Mouse (Mus musculus) CH12.LX (cell line): ENCODE results near the gene Kcne4. TPM values are rescaled to one million over a fixed set of nuclear protein-coding genes. Genes with fewer than 3 reads are reported as not detected.

ENCODE experiments used
- DNase-seq: peaks from one replicate; pipeline ENCODE4 v3.0.0-alpha.2; 2013; ENCODE audit errors: extremely low read depth
- H3K27ac ChIP-seq: 2 replicates; pipeline ENCODE4 v1.5.1; 2012; ENCODE audit warnings: low read depth, mild to moderate bottlenecking, control low read depth, moderate library complexity; ENCODE audit not compliant: insufficient read depth
- H3K27me3 ChIP-seq: replicated peaks from 2 replicates; pipeline ENCODE3; 2012; ENCODE audit warnings: inconsistent platforms
- H3K36me3 ChIP-seq, 2 experiments: replicated peaks in 1 of 2; 2 replicates each; pipeline versions ENCODE3 to v1.6.1; 2012; ENCODE audit warnings: inconsistent platforms in 1 of 2, low read length in 1 of 2, mild to moderate bottlenecking in 1 of 2, mixed read lengths in 1 of 2, moderate library complexity in 1 of 2; ENCODE audit not compliant: control insufficient read depth in 1 of 2, insufficient read depth in 1 of 2
- H3K4me1 ChIP-seq, 2 experiments: 2 replicates each; pipeline ENCODE4 v1.6.1; 2012; ENCODE audit warnings: inconsistent platforms in 1 of 2, moderate library complexity in 1 of 2; ENCODE audit not compliant: insufficient read depth in 2 of 2, control insufficient read depth in 1 of 2
- H3K4me2 ChIP-seq: 2 replicates; pipeline ENCODE4 v1.6.1; 2012; ENCODE audit warnings: low read depth, mild to moderate bottlenecking, control low read depth; ENCODE audit not compliant: poor library complexity, insufficient read depth, severe bottlenecking
- H3K4me3 ChIP-seq, 3 experiments: fragments of 150-350 bp in 1 of 3; sonication (generic) in 1 of 3; replicated peaks in 1 of 3; 2 replicates each; pipeline versions ENCODE3 to v1.5.1; 2011 to 2012; ENCODE audit warnings: low read depth in 2 of 3, low read length in 2 of 3, mild to moderate bottlenecking in 2 of 3, moderate library complexity in 2 of 3, control low read depth in 1 of 3, improper control_type of control experiment in 1 of 3, inconsistent platforms in 1 of 3, mixed read lengths in 1 of 3; ENCODE audit not compliant: poor library complexity in 1 of 3
- H3K79me2 ChIP-seq: replicated peaks from 2 replicates; pipeline ENCODE4 v1.6.1; 2012; ENCODE audit warnings: mild to moderate bottlenecking, moderate library complexity; ENCODE audit not compliant: control insufficient read depth, poor library complexity, insufficient read depth, severe bottlenecking; ENCODE audit errors: extremely low read depth
- H3K9ac ChIP-seq: 2 replicates; pipeline ENCODE4 v1.6.1; 2012; ENCODE audit warnings: low read depth, mild to moderate bottlenecking, control low read depth, moderate library complexity; ENCODE audit not compliant: insufficient read depth
- H3K9me3 ChIP-seq: replicated peaks from 2 replicates; pipeline ENCODE3; 2012; ENCODE audit warnings: low read length, inconsistent platforms, mixed read lengths
- BHLHE40 ChIP-seq: IDR thresholded peaks from 2 replicates; pipeline ENCODE4 v1.6.1; 2011; ENCODE audit warnings: mild to moderate bottlenecking, low read depth, low read length, improper control_type of control experiment
- CHD1 ChIP-seq: IDR thresholded peaks from 2 replicates; pipeline ENCODE4 v1.6.1; 2012; ENCODE audit warnings: low read depth, low read length, improper control_type of control experiment, inconsistent platforms
- CHD2 ChIP-seq: IDR thresholded peaks from 2 replicates; pipeline ENCODE4 v1.6.1; 2011; ENCODE audit warnings: low read length, improper control_type of control experiment
- EP300 ChIP-seq: IDR thresholded peaks from 2 replicates; pipeline ENCODE4 v1.6.1; 2011; ENCODE audit warnings: low read length, improper control_type of control experiment
- GABPA ChIP-seq: IDR thresholded peaks from 2 replicates; pipeline ENCODE4 v1.6.1; 2012; ENCODE audit warnings: low read depth, low read length, improper control_type of control experiment, inconsistent platforms; ENCODE audit not compliant: insufficient replicate concordance
- HCFC1 ChIP-seq: IDR thresholded peaks from 2 replicates; pipeline ENCODE4 v1.6.1; 2012; ENCODE audit warnings: low read depth, mild to moderate bottlenecking, inconsistent platforms, low read length, improper control_type of control experiment
- IRF4 ChIP-seq: IDR thresholded peaks from 2 replicates; pipeline ENCODE4 v1.6.1; 2014; ENCODE audit warnings: low read depth, mild to moderate bottlenecking, inconsistent platforms, low read length, improper control_type of control experiment
- JUN ChIP-seq: IDR thresholded peaks from 2 replicates; pipeline ENCODE4 v1.6.1; 2011; ENCODE audit warnings: low read depth, mild to moderate bottlenecking, low read length, improper control_type of control experiment, moderate library complexity; ENCODE audit not compliant: insufficient read depth
- JUND ChIP-seq: conservative IDR thresholded peaks from 2 replicates; pipeline ENCODE4 v1.6.1; 2011; ENCODE audit warnings: low read depth, low read length, improper control_type of control experiment
- KAT2A ChIP-seq: IDR thresholded peaks from 2 replicates; pipeline ENCODE4 v1.6.1; 2012; ENCODE audit warnings: low read length, improper control_type of control experiment, inconsistent platforms; ENCODE audit not compliant: insufficient replicate concordance
- MAFK ChIP-seq: IDR thresholded peaks from 2 replicates; pipeline ENCODE4 v1.6.1; 2011; ENCODE audit warnings: low read length, improper control_type of control experiment; ENCODE audit not compliant: insufficient replicate concordance
- MAZ ChIP-seq: IDR thresholded peaks from 2 replicates; pipeline ENCODE4 v1.6.1; 2012; ENCODE audit warnings: low read depth, mild to moderate bottlenecking, inconsistent platforms, low read length, improper control_type of control experiment, moderate library complexity
- NELFE ChIP-seq: IDR thresholded peaks from 2 replicates; pipeline ENCODE4 v1.6.1; 2011; ENCODE audit warnings: low read depth, low read length, improper control_type of control experiment
- NRF1 ChIP-seq: IDR thresholded peaks from 2 replicates; pipeline ENCODE4 v1.6.1; 2014; ENCODE audit warnings: low read depth, mild to moderate bottlenecking, inconsistent platforms, low read length, improper control_type of control experiment, moderate library complexity
- POLR2AphosphoS2 ChIP-seq: IDR thresholded peaks from 2 replicates; pipeline ENCODE4 v1.6.1; 2011; ENCODE audit warnings: low read depth, low read length, improper control_type of control experiment
- RAD21 ChIP-seq: IDR thresholded peaks from 2 replicates; pipeline ENCODE4 v1.6.1; 2011; ENCODE audit warnings: low read depth, mild to moderate bottlenecking, low read length, improper control_type of control experiment, moderate library complexity
- SIN3A ChIP-seq: IDR thresholded peaks from 2 replicates; pipeline ENCODE4 v1.6.1; 2012; ENCODE audit warnings: low read length, improper control_type of control experiment, inconsistent platforms
- USF1 ChIP-seq: IDR thresholded peaks from 2 replicates; pipeline ENCODE4 v1.6.1; 2014; ENCODE audit warnings: low read depth, mild to moderate bottlenecking, inconsistent platforms, low read length, improper control_type of control experiment
- ZC3H11A ChIP-seq: IDR thresholded peaks from 2 replicates; pipeline ENCODE4 v1.6.1; 2012; ENCODE audit warnings: low read depth, mild to moderate bottlenecking, inconsistent platforms, low read length, improper control_type of control experiment
- ZKSCAN1 ChIP-seq: IDR thresholded peaks from 2 replicates; pipeline ENCODE4 v1.6.1; 2012; ENCODE audit warnings: low read depth, inconsistent platforms, low read length, improper control_type of control experiment, borderline replicate concordance
- ZMIZ1 ChIP-seq: IDR thresholded peaks from 2 replicates; pipeline ENCODE4 v1.6.1; 2012; ENCODE audit warnings: low read depth, mild to moderate bottlenecking, inconsistent platforms, low read length, improper control_type of control experiment
- ZNF384 ChIP-seq: IDR thresholded peaks from 2 replicates; pipeline ENCODE4 v1.6.1; 2012; ENCODE audit warnings: low read depth, low read length, improper control_type of control experiment, inconsistent platforms
- dilution Hi-C: fragments of 300-500 bp; cut with MboI; formaldehyde crosslinking; loops from 2 replicates; pipeline ENCODE4 v1.14.3; 2020; ENCODE audit warnings: low sequenced_read_pairs; ENCODE audit not compliant: extremely low pct_unique_long_range_greater_than_20kb, extremely low pct_ligation_motif_present
- in situ Hi-C: fragments of 300-500 bp; cut with MboI; formaldehyde crosslinking; loops from 3 replicates; pipeline ENCODE4 v1.14.3; 2019; ENCODE audit warnings: low sequenced_read_pairs, low pct_ligation_motif_present, low pct_unique_long_range_greater_than_20kb, mixed read lengths
- polyA plus RNA-seq: library from polyadenylated mRNA; unstranded; fragments of >175 nt; gene quantifications from 2 replicates; pipeline ENCODE4 v1.2.1, GENCODE M21; 2012; ENCODE audit warnings: low read depth; ENCODE audit not compliant: insufficient read length
- total RNA-seq, 2 experiments: library from RNA; depleted of rRNA; stranded (reverse); fragments of 300-350 nt in 1 of 2; fragments of >200 nt in 1 of 2; gene quantifications; 2 replicates each; pipeline ENCODE4 v1.2.3; 2012 to 2014

The Kcne4 gene
- total and polyA plus RNA-seq, 3 experiments, result not detected

GRCm38 (mm10) chr1:78789744-78790143, 26.8 kb upstream of the Kcne4 start:
- no peak overlapping the region for H3K4me3 ChIP-seq
- H3K27ac ChIP-seq, result no peak overlapping the region
- dilution Hi-C loops (no loop called here), in situ Hi-C loops (no loop called here)
- H3K4me2 ChIP-seq, result no peak overlapping the region
- H3K79me2 ChIP-seq, result no peaks in the 10 kb centered on the region
- DNase-seq, result no peak
- no peaks in the 10 kb centered on the region for H3K27me3 ChIP-seq
- H3K9ac ChIP-seq, result no peak overlapping the region
- no peaks in the 10 kb centered on the region for H3K9me3 ChIP-seq
- H3K4me1 ChIP-seq, result no peaks in the 10 kb centered on the region
- TF ChIP-seq HCFC1, result no peak
- TF ChIP-seq USF1, result no peak
- TF ChIP-seq GABPA, result no peak
- TF ChIP-seq SIN3A, result no peak
- no peak for TF ChIP-seq ZNF384
- no peak for TF ChIP-seq ZKSCAN1
- no peak for TF ChIP-seq POLR2AphosphoS2
- TF ChIP-seq JUND, result no peak
- no peak for TF ChIP-seq MAFK
- no peak for TF ChIP-seq BHLHE40
- no peak for TF ChIP-seq JUN
- TF ChIP-seq CHD1, result no peak
- TF ChIP-seq CHD2, result no peak
- no peak for TF ChIP-seq RAD21
- no peak for TF ChIP-seq ZC3H11A
- no peak for TF ChIP-seq KAT2A
- no peak for TF ChIP-seq EP300
- TF ChIP-seq, all 38 proteins: peak for 0
- H3K36me3 ChIP-seq, result no peaks in the 10 kb centered on the region

GRCm38 (mm10) chr1:78807428-78807827, 9.1 kb upstream of the Kcne4 start:
- peaks cover 0 to 7% of the 10 kb centered on the region in 2 experiments; a peak in 2 of 4 replicates for H3K4me1 ChIP-seq
- TF ChIP-seq ZMIZ1, result no peak
- no peak for TF ChIP-seq CHD1
- TF ChIP-seq IRF4, result no peak
- TF ChIP-seq MAZ, result no peak
- no peak for TF ChIP-seq ZKSCAN1
- TF ChIP-seq ZNF384, result no peak
- TF ChIP-seq NRF1, result no peak
- no peak for TF ChIP-seq NELFE
- TF ChIP-seq, all 38 proteins: peak for 0
- DNase-seq, result no peak
- Histone ChIP-seq H3K27ac (no peak overlapping the region), H3K9me3 (no peaks in the 10 kb centered on the region), H3K27me3 (no peaks in the 10 kb centered on the region), H3K9ac (no peak overlapping the region), H3K79me2 (no peaks in the 10 kb centered on the region), H3K4me3 (no peak overlapping the region), H3K4me2 (no peak overlapping the region), H3K36me3 (no peaks in the 10 kb centered on the region)
- dilution Hi-C loops, result no loop called here
- in situ Hi-C loops, result no loop called here
